Mouse (Mus musculus) cerebellum, adult 9-11 months (tissue): ENCODE measurements around the gene Asic1.

ENCODE experiments used
- DNase-seq: peaks from one replicate; pipeline ENCODE4 v3.0.0; 2022

Gene Asic1

DNA sequence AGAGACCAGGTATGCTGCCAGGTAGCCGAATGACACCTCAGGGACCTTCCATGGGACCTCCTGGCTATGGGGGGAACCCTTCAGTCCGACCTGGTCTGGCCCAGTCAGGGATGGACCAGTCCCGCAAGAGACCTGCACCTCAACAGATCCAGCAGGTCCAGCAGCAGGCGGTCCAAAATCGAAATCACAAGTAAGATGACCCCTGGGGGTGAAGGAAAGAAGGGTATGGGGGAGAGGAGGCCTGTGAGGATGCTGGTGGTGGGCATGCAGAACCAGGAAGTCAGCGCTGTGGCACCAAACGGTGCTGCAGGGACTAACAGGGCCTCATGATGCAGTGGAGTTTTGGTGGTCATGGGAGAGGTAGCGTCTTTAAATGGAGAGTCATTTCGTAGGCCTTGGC is 32.9 kb downstream of the Asic1 start:
- peak; percentile 63 for DNase-seq

GRCm38 (mm10) chr15:99703676-99704040 is 33.5 kb downstream of the Asic1 start:
- DNase-seq, result no peak

DNA sequence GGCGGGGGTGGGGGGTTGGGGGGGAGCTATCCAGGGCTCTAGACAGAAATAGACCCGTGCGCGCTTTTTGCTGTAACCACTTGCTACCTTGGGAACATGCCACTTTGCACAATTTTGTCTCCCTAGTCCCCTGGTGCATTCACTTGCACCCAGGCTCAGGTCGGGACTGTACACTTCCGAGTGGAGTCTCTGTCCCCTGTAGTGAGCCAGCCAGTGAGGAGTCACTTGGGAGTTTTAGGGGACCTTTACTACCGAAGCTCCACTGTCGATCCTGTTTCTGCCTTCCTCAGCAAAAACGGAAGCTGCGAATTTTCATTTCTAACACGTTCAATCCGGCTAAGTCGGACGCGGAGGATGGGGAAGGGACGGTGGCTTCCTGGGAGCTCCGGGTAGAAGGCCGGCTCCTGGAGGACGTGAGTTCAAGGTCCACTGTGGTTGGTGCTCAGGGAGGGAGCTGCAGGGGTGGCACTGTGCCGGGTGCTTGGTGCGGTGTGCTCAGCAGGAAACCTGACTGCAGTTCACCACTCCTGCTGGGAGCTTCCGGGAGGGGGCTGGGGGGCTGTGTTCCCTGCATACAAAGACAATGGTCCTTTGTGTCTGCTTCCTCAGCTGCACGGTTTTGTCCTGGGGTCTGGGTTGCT is 34.0 kb downstream of the Asic1 start:
- peak; percentile 49 for DNase-seq

- no peak for DNase-seq
Measured at GRCm38 (mm10) chr15:99704881-99705280, 34.7 kb downstream of the Asic1 start.

DNA sequence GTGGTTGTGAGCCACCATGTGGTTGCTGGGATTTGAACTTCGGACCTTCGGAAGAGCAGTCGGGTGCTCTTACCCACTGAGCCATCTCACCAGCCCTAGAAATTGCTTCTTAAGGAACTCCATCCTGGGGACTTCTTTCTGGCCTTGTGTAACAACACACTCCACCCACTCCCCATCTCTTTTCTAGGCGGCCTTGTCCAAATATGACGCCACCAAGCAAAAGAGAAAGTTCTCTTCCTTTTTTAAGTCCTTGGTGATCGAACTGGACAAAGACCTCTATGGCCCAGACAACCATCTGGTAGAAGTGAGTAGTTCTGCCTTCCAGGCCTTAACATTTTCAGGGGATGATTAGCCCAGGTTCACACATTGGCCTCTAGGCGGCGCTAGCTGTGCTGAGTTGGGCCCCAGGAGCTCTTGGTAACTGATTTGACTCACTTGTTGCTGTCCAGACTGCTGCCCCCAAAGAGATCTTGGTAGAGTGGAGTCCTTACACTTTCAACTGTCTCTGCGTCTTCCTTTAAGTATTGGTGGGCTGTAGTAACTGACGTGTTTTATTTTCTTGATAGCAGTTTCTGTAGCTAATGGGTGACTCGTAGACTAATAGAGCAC is 35.4 kb downstream of the Asic1 start, which contains the start of gene Gm17349:
TSS of gene Gm17349 (minus strand) at position 51 of the 609 bp plus-strand sequence.
- DNase-seq, result peak; percentile 76

DNA sequence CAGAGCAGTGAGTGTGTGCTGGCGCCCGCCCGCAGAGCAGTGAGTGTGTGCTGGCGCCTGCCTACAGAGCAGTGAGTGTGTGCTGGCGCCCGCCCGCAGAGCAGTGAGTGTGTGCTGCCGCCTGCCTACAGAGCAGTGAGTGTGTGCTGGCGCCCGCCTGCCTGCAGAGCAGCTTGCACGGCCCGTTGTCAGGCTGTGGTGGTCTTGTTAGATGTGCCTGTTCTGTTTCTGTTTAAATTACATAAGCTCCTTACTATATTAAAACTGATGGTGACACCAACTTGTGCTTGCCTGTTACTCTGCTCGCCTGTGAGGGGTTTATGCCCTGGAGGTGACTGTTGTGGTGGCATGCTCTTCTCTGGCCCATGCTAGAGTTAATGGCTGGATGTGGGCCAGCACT is 38.0 kb downstream of the Asic1 start:
- no peak for DNase-seq

DNA sequence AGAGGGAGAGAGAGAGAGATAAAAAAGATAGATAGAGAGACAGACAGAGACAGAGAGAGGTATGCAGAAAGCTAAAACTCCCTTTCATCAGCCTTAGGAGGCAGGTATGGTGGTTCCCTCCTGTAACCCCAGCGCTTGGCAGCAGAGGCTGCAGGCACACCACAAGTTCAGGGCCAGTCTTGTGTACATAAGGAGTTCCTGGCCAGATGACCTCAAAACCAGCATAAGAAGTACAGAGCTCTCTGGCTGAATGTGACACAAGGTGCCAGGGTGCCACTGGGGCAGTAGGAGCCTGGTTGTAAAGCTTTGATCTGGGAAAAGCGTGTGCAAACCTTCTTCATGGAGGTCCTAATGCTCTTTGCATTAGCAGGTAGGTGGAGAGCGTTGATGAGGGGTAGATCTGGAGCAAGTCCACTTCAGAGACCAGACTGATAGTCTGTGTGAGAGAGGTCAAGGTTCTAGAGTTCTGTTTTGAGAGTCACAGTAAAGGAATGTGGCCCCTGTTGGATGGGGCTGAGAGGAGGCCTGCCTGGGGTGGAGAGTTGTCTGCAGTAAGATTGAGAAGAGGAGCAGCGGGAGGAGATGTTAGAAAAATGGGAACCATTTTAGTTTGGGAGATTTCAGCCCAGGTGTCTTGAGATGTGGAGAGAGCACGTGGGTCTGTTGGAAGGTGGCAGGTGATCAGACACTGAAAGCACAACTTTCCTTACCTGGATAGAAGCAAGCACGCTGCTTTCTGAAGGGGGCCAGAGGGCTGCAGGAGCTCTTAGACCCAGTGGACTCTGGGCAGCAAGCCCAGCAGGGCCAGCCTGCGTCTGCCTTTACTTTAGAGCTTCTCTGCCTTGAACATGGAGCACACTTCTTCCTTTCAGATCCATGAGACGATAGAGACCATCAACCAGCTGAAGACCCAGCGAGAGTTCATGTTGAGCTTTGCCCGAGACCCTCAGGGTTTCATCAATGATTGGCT is 40.3 kb downstream of the Asic1 start:
- DNase-seq, result no peak

GRCm38 (mm10) chr15:99711491-99711890 is 41.3 kb downstream of the Asic1 start:
- DNase-seq, result no peak

- DNase-seq, result no peak
Measured at GRCm38 (mm10) chr15:99712666-99713559, 42.7 kb downstream of the Asic1 start.

DNA sequence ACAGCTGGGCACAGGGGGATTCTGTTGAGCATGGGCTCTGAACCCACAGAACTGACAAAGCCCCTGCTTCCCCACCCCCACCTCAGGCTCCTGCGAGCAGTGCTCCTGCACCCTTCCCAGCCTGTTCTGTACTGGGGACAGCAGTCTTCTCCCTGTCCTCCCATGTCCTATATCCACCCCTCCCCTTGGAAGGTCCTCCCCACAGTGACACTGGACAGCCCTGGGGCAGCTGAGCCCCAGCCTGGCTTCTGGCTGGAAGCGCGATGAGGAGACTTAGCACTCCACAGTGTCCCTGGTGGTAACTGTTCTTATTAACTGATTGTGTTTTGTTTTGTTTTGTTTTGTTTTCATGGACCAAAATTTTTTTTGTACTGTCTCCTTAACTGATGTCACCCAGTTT is 43.4 kb downstream of the Asic1 start:
- no peak for DNase-seq

DNA sequence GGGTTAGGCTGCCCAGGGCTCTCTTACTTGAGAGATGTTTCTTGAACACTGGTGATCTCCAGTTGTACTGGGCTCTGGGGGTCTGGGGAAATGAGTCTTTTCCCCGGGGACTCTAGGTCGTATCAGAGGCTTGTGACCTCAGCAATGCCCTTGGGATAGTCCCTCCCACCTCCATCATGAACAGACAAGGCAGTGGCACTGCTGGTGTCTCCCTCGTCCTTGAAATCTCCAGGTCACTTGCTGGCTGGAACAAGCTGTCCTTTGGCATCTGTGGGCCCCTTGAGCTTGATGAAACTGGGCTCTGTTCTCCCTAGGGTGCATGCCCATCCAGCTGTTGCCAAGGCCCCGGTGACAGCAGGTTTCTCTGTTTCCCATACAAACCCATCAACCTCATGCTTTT is 44.0 kb downstream of the Asic1 start:
- peak; percentile 67 for DNase-seq

DNA sequence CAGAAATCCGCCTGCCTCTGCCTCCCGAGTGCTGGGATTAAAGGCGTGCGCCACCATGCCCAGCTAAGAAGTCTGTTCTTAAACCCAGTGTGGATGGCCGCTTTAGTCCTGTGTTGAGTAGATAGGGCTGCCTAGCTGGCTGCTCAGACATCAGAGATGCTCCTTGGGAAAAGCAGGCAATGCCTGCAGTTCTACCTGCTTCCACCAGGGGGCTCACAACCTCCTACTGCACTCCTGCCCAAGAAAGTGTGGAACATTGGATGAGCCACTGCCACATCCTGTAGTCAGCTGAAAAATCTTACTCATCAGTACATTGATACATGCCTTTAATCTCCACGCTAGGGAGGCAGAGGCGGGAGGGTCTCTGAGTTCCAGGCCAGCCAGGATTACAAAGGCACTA is 44.7 kb downstream of the Asic1 start:
- DNase-seq, result peak; percentile 90

DNA sequence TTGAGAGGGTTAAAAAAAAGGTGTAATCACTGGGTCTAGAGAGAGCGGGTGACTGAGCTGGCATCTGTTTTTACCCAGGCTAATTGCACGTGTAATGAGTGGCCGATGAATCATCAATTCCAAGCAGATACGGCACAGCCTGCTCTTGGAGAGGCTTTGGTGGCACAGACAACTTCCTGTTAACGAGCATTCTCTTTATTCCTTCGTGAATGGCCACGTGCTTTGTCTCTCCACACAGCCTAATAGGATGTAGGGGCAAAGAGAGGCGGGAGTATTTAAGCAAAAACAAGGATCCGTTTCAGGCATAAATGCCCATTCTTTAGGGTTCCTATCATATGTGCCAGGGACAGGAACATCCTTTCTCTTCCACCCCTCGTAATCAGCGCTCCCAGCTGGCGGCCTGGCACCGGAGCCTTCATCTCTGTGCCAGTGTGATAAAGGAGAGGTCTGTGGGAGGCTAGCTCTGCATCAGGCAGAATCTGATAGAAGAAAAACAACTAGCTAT is 45.2 kb downstream of the Asic1 start:
- DNase-seq, result peak; percentile 74

- DNase-seq, result peak; percentile 67
Measured at GRCm38 (mm10) chr15:99715982-99716746, 46.0 kb downstream of the Asic1 start.

GRCm38 (mm10) chr15:99716814-99717213 is 46.6 kb downstream of the Asic1 start:
- DNase-seq, result peak; percentile 57

- DNase-seq, result peak; percentile 93
Measured at GRCm38 (mm10) chr15:99717386-99718334, 47.5 kb downstream of the Asic1 start, which contains the start of gene Gpd1. Gene Gpd1 (plus strand): TSS chr15:99717515.

DNA sequence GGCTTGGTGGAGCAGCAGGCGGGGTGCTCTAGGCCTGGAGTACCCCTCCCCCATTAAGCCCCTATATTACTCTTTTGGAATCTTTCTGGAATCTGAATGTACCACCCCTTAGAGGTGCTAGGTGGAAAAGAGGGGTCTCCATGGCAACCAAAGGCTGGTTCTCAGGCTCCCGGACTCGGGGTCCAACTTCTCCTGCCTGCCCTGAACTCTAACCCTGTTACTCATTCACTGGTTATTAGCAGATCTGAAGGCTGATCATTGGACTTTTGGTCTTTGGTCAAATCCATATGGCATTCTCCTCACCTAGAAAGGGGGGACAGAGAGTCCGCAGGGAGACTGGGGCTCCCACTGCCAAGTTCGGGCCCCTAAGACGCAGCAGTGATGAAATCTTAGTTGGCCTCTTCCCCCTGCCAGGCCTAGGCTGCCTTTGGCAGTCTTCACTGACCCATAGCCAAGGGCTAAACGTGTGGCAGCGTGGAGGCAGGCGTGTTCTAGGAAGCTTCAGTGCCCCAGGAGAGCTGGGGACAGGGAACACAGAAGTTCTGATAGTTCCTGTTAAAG is 48.4 kb downstream of the Asic1 start:
- DNase-seq, result peak; percentile 77

DNA sequence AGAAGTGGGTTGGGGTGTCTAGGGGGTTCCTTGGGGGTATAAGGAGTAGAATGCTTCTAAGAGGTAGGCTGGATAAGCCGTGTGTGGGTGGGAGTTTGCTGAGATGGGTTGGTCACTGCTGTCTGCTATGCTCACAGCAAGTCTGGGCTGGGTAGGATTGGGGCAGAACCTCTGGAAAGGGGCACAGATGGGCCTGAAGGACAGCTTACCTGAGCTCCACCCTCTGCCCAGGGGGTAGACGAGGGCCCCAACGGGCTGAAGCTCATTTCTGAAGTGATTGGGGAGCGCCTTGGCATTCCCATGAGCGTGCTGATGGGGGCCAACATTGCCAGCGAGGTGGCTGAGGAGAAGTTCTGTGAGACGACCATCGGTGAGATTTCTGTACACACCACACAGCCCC is 49.7 kb downstream of the Asic1 start:
- peak; percentile 52 for DNase-seq

DNA sequence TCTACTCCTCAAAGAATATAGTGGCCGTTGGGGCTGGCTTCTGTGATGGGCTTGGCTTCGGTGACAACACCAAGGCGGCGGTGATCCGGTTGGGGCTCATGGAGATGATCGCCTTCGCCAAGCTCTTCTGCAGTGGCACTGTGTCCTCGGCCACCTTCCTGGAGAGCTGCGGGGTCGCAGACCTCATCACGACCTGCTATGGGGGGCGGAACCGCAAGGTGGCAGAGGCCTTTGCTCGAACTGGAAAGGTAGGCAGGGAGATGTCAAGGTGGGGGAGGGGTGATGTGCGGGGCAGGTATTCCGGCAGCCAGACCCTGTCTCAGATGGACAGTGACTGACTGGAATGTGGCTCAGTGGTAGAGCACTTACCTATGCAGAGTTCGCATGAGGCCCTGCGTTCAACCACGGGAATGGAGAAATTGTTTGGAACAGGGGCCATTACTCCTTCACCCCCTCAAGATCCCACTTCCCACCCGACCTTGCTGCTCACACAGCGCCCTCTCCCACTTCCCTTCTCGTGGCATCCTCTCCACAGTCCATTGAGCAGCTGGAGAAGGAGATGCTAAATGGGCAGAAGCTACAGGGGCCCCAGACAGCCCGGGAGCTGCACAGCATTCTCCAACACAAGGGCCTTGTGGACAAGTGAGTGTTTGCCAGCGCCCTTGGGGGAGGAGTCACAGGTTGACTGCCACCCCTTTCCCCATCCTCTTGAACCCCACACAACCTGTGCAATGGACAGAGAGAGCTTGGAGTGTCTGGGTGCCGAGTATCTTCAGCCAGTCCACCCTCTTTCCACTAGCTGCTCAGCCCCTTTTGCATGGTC is 52.0 kb downstream of the Asic1 start:
- peak; percentile 62 for DNase-seq
